Mouse (Mus musculus) intestine, embryonic 16.5 days (tissue): ENCODE measurements around the gene Ifit3b. TPM values are rescaled to one million over a fixed set of nuclear protein-coding genes. Genes with fewer than 3 reads are reported as not detected.
"Not testable (repeated sequence)": the region's sequence is repeated elsewhere in the genome, so short reads cannot be mapped to it uniquely, and the experiment has no call there.

Experiments used
- ATAC-seq: fragments of 200-750 bp; cut with Nextera tagmentation; 2 replicates; pipeline ENCODE4 v1.8.0; 2017; ENCODE audit warnings: moderate TSS enrichment, moderate library complexity
- H3K27ac ChIP-seq: fragments of 300-500 bp; sonication (generic); 2 replicates; pipeline ENCODE4 v1.5.1; 2014; ENCODE audit warnings: mild to moderate bottlenecking, low read length
- H3K27me3 ChIP-seq: fragments of 300-500 bp; sonication (generic); replicated peaks from 2 replicates; pipeline ENCODE4 v1.6.1; 2014; ENCODE audit warnings: low read length, control low read depth, mixed read lengths; ENCODE audit not compliant: control insufficient read depth, insufficient read depth
- H3K36me3 ChIP-seq: fragments of 300-500 bp; sonication (generic); 2 replicates; pipeline ENCODE4 v1.6.1; 2014; ENCODE audit warnings: low read length, control low read depth; ENCODE audit not compliant: control insufficient read depth, insufficient read depth
- H3K4me1 ChIP-seq: fragments of 300-500 bp; sonication (generic); 2 replicates; pipeline ENCODE4 v1.6.1; 2014; ENCODE audit warnings: low read length, control low read depth, mixed read lengths; ENCODE audit not compliant: control insufficient read depth, insufficient read depth
- H3K4me2 ChIP-seq: fragments of 300-500 bp; sonication (generic); 2 replicates; pipeline ENCODE4 v1.6.1; 2014; ENCODE audit warnings: low read depth, low read length, control low read depth
- H3K4me3 ChIP-seq: fragments of 300-500 bp; sonication (generic); 2 replicates; pipeline ENCODE4 v1.5.1; 2014; ENCODE audit warnings: mild to moderate bottlenecking, low read length
- H3K9ac ChIP-seq: fragments of 300-500 bp; sonication (generic); 2 replicates; pipeline ENCODE4 v1.6.1; 2014; ENCODE audit warnings: low read depth, low read length
- H3K9me3 ChIP-seq: fragments of 300-500 bp; sonication (generic); 2 replicates; pipeline ENCODE4 v1.6.1; 2016; ENCODE audit warnings: low read length, control low read depth; ENCODE audit not compliant: control insufficient read depth
- WGBS: fragments of 180-500 bp; shearing (Covaris S2); extraction: QIAGEN DNeasy Blood & Tissue Kit; methylation state at CpG from one replicate; pipeline ENCODE4 v1.1.7; 2014; 5-methylcytosine and 5-hydroxymethylcytosine counted together
- polyA plus RNA-seq: library from polyadenylated mRNA; unstranded; fragments of >200 nt; fragmentation: Nextera tagmentation; extraction: Ambion mirVana; gene quantifications from 2 replicates; pipeline ENCODE4 v1.2.1, GENCODE M21; 2015

Gene Ifit3b
- polyA plus RNA-seq = 0.15 and 0.32 TPM in 2 replicates

GRCm38 (mm10) chr19:34607237-34608051, at the start of gene Ifit3b:
Gene Ifit3b, plus strand, starts transcription at chr19:34607970.
- H3K4me1 ChIP-seq, H3K4me3 ChIP-seq, H3K27me3 ChIP-seq, H3K4me2 ChIP-seq, H3K36me3 ChIP-seq, H3K9ac ChIP-seq, H3K27ac ChIP-seq, H3K9me3 ChIP-seq: not testable (repeated sequence)
- 35% methylated on average over 4 of the region's 4 CpGs for WGBS
- ATAC-seq = peak; percentile 89

DNA sequence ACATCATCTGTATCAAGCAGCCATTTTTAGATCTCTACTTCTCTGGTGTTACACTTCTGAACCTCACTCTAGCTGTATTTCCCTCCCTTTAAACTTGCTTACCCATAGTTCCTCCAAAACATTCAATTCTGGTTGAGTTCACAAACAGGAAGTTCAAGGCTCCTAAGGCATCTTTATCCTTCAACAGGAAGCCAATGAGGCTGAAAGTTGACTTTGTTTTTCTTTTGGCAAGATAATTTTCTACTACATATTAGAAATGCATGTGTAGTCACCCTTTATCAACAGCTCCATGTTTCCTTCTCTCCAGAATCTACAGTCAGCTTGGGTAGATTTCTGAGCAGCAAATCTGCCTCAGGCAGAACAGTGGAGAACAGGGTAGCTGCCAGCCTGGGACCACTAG, 45.2 kb upstream of the Ifit3b start:
- Histone ChIP-seq H3K27ac (no peak overlapping the region), H3K27me3 (no peaks in the 10 kb centered on the region), H3K36me3 (no peaks in the 10 kb centered on the region), H3K4me2 (no peak overlapping the region), H3K9ac (no peak overlapping the region), H3K4me3 (no peak overlapping the region), H3K4me1 (no peaks in the 10 kb centered on the region), H3K9me3 (no peaks in the 10 kb centered on the region)
- ATAC-seq = no peak

DNA sequence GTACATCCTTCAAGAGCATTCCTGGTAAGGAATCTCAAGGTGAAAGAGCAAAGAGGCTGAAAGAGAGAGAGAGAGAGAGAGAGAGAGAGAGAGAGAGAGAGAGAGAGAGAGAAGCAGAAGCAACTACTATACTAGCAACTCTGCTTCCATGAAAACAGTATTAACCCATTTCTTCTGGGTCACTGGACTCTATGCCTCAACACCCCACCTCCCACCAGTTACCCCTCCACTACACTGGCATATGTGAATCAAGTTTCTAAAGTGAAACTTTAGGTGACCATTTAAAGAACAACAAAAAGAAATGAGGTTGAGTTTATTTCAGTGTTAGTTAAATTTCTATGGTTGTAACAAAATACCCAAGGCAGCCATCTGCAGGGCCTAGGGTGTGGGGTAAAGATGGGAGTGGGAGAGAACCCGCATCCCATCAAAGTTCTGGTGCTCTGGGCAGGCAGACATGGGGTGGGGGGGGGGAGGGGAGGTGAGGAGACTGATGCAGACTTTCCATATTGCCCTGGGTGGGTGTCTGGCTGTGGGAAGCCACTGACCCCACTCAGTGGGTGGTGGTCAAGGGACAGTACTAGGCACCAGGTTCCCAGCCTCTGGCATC, 41.5 kb upstream of the Ifit3b start:
- H3K36me3 ChIP-seq = no peaks in the 10 kb centered on the region
- ATAC-seq = no peak
- no peak overlapping the region for H3K4me3 ChIP-seq
- H3K9me3 ChIP-seq = no peaks in the 10 kb centered on the region
- H3K27ac ChIP-seq = no peak overlapping the region
- 96% methylated on average over 1 of the region's 1 CpGs for whole genome bisulfite sequencing
- H3K27me3 ChIP-seq = no peaks in the 10 kb centered on the region
- 0 out of 2 replicates have a peak, but pooled peaks cover 5% of the 10 kb centered on the region for H3K4me1 ChIP-seq
- no peak overlapping the region for H3K4me2 ChIP-seq
- H3K9ac ChIP-seq = no peak overlapping the region

DNA sequence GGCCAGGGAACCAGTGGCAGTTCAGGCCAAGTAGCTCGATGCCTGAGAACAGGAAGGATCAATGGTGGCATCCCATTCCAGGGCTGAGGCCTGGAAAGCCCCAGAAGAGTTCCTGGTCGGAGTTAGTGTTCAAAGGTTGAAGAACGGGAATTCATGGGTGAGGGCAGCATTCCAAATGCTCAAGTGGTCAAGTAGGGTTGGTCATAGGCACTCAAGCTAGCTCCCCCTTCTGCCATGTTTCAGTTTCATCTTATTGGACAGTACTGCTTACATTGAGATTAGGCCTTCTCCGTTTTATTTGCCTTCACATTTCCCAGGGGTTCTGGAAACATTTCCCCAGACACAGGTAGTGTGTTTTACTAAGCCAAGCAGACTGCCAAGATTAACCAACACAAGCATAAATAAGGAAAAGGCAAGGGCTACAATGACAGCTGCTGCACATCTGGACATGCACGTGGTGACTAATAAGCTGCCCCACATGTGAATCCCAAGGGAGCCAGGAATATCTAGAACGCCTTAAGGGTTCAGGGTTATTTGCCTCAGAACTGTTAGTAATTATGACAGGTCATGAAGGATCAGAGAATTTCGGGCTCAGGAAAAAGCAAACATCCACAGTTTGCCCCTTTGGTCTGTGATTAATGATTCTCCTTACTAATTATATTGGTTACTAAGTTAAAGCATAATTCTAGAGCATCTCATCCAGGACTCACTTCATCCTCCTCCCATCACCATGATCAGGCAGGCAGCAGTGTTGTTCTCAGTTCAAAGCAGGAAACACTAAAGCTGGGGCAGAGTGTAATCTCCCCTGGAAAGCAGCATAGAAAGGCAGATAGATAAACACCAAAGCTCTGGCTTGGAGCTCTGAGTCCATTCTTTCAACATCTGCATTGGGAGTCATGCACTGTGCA, 38.5 kb upstream of the Ifit3b start:
- WGBS = 51% methylated on average over 7 of the region's 7 CpGs
- no peaks in the 10 kb centered on the region for H3K9me3 ChIP-seq
- H3K4me2 ChIP-seq = no peak overlapping the region
- H3K9ac ChIP-seq = no peak overlapping the region
- no peak overlapping the region for H3K4me3 ChIP-seq
- H3K36me3 ChIP-seq = no peaks in the 10 kb centered on the region; the same call in 1 of the 2 replicates
- 0 out of 2 replicates have a peak, but pooled peaks cover 5% of the 10 kb centered on the region for H3K4me1 ChIP-seq
- H3K27me3 ChIP-seq = no peaks in the 10 kb centered on the region
- no peak overlapping the region for H3K27ac ChIP-seq
- no peak for ATAC-seq

GRCm38 (mm10) chr19:34569896-34570476, 37.8 kb upstream of the Ifit3b start:
- 63% methylated on average over 4 of the region's 4 CpGs for WGBS

DNA sequence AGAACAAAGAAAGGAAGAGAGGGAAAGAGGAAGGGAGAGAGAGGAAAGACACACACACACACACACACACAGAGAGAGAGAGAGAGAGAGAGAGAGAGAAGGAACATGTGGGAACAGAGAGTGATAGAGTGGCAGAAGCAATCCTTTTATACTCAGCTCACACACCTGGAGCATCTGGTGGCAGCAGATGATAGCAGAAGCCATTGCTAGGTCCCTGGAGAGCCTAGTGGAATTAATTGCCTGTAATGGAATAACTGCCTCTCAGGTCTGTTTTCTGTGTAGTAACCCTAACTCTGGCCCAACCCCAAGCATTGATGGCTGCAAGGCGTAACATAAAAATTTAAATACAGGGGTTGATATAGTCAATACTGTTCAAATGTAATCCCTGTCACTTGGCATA, 36.7 kb upstream of the Ifit3b start:
- no peaks in the 10 kb centered on the region; the same call in 1 of the 2 replicates for H3K36me3 ChIP-seq
- H3K4me2 ChIP-seq = no peak overlapping the region
- no peak overlapping the region for H3K27ac ChIP-seq
- no peak for ATAC-seq
- H3K4me3 ChIP-seq = no peak overlapping the region
- no peak overlapping the region for H3K9ac ChIP-seq
- 0 out of 2 replicates have a peak, but pooled peaks cover 5% of the 10 kb centered on the region for H3K4me1 ChIP-seq
- H3K9me3 ChIP-seq = no peaks in the 10 kb centered on the region
- no peaks in the 10 kb centered on the region for H3K27me3 ChIP-seq
- 100% methylated on average over 1 of the region's 1 CpGs for WGBS

More at GRCm38 (mm10) chr19:34569896-34570476, 37.8 kb upstream of the Ifit3b start:
- H3K9ac ChIP-seq = no peak overlapping the region
- H3K4me1 ChIP-seq = 0 out of 2 replicates have a peak, but pooled peaks cover 5% of the 10 kb centered on the region
- no peaks in the 10 kb centered on the region; the same call in 1 of the 2 replicates for H3K36me3 ChIP-seq
- no peak for ATAC-seq
- no peak overlapping the region for H3K27ac ChIP-seq
- H3K4me3 ChIP-seq = no peak overlapping the region
- no peak overlapping the region for H3K4me2 ChIP-seq
- no peaks in the 10 kb centered on the region for H3K9me3 ChIP-seq
- no peaks in the 10 kb centered on the region for H3K27me3 ChIP-seq

DNA sequence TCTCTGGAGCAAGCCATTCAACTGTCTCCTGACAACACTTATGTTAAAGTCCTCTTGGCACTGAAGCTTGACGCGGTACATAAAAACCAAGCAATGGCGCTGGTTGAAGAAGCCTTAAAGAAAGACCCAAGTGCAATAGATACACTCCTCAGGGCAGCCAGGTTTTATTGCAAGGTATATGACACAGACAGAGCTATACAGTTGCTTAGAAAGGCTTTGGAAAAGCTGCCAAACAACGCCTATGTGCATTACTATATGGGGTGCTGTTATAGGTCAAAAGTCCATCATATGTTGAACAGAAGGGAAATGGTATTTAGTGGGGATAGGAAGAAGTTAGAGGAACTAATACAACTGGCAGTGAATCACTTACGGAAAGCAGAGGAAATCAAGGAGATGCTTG, 34.1 kb upstream of the Ifit3b start:
- WGBS = 82% methylated on average over 5 of the region's 5 CpGs
- 0 out of 2 replicates have a peak, but pooled peaks have one; percentile 63 for ATAC-seq

GRCm38 (mm10) chr19:34577121-34577520, 30.6 kb upstream of the Ifit3b start:
- Histone ChIP-seq H3K9ac (no peak overlapping the region), H3K4me3 (no peak overlapping the region), H3K36me3 (no peaks in the 10 kb centered on the region; the same call in 1 of the 2 replicates), H3K27ac (no peak overlapping the region), H3K27me3 (no peaks in the 10 kb centered on the region), H3K4me2 (no peak overlapping the region), H3K9me3 (no peaks in the 10 kb centered on the region), H3K4me1 (no peaks in the 10 kb centered on the region)
- ATAC-seq = no peak
- WGBS = 79% methylated on average over 1 of the region's 1 CpGs

More for the DNA sequence above, 34.1 kb upstream of the Ifit3b start:
- no peaks in the 10 kb centered on the region for H3K9me3 ChIP-seq
- no peak overlapping the region for H3K9ac ChIP-seq
- no peaks in the 10 kb centered on the region; the same call in 1 of the 2 replicates for H3K36me3 ChIP-seq
- H3K4me1 ChIP-seq = 0 out of 2 replicates have a peak, but pooled peaks cover 5% of the 10 kb centered on the region
- H3K27me3 ChIP-seq = no peaks in the 10 kb centered on the region
- no peak overlapping the region for H3K27ac ChIP-seq
- H3K4me3 ChIP-seq = no peak overlapping the region
- no peak overlapping the region for H3K4me2 ChIP-seq
